Mouse (Mus musculus) MEL (cell line): ENCODE data around the gene Fam129a.

Source experiments
- CTCF ChIP-seq, 3 experiments: IDR thresholded peaks in 2 of 3; conservative IDR thresholded peaks in 1 of 3; 2 replicates each; pipeline ENCODE4 v1.5.1; 2011 to 2012; ENCODE audit warnings: low read length in 3 of 3, low read depth in 2 of 3, mild to moderate bottlenecking in 2 of 3, improper control_type of control experiment in 1 of 3, inconsistent platforms in 1 of 3, mixed read lengths in 1 of 3, moderate library complexity in 1 of 3; ENCODE audit not compliant: control insufficient read depth in 1 of 3, insufficient read depth in 1 of 3, poor library complexity in 1 of 3, severe bottlenecking in 1 of 3
- ELF1 ChIP-seq: IDR thresholded peaks from 2 replicates; pipeline ENCODE4 v1.6.1; 2014; ENCODE audit warnings: low read depth, mild to moderate bottlenecking, inconsistent platforms, low read length, improper control_type of control experiment, moderate library complexity
- KAT2A ChIP-seq: conservative IDR thresholded peaks from 2 replicates; pipeline ENCODE4 v1.6.1; 2012; ENCODE audit warnings: low read depth, low read length, improper control_type of control experiment, inconsistent platforms
- MAX ChIP-seq: IDR thresholded peaks from 2 replicates; pipeline ENCODE4 v1.6.1; 2011; ENCODE audit warnings: low read length, improper control_type of control experiment
- POLR2A ChIP-seq, 2 experiments: IDR thresholded peaks; 2 replicates each; pipeline ENCODE4 v1.6.1; 2011 to 2012; ENCODE audit warnings: low read length in 2 of 2, mild to moderate bottlenecking in 2 of 2, control low read depth in 1 of 2, improper control_type of control experiment in 1 of 2, low read depth in 1 of 2, moderate library complexity in 1 of 2; ENCODE audit not compliant: control insufficient read depth in 1 of 2, insufficient read depth in 1 of 2, poor library complexity in 1 of 2
- UBTF ChIP-seq: IDR thresholded peaks from 2 replicates; pipeline ENCODE4 v1.6.1; 2012; ENCODE audit warnings: low read depth, mild to moderate bottlenecking, inconsistent platforms, low read length, improper control_type of control experiment, moderate library complexity, borderline replicate concordance; ENCODE audit not compliant: insufficient read depth

DNA sequence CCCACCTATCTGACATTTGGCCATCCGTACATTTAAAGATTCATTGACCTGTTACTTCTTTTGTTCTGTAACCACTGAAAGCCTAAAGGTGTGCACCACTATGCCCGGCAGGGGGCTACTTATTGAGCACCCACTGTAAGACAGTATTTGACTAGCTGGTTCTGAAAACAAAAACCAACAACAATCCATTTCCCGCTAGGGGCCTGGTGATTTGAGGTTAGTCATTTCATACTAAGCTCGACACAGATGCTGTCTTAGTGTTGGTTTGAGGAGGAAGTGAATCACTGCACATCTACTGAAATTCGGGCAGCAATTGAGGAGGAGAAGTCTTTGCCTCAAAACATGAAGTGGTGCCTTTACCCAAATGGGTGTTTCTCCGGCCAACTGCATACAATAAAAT is 89.9 kb downstream of the Fam129a start:
- TF ChIP-seq POLR2A (IDR thresholded peaks at IDR 0.05; ENCODE audit: control insufficient read depth in 1 of 2, insufficient read depth in 1 of 2, low read depth in 1 of 2, low read length in 2 of 2, poor library complexity in 1 of 2) (no peak), ELF1 (no peak), MAX (no peak), UBTF (no peak), CTCF (IDR thresholded peaks at IDR 0.05 in 2 of 3, conservative IDR thresholded peaks at IDR 0.05 in 1 of 3; ENCODE audit: control insufficient read depth in 1 of 3, insufficient read depth in 1 of 3, low read depth in 2 of 3, low read length in 3 of 3, poor library complexity in 1 of 3, severe bottlenecking in 1 of 3) (no peak), KAT2A (no peak)
